Mouse (Mus musculus) limb, embryonic 11.5 days (tissue): ENCODE data around the gene Il17ra. TPM values are rescaled to one million over a fixed set of nuclear protein-coding genes. Genes with fewer than 3 reads are reported as not detected.
A peak's percentile ranks its signal among the peaks of the same experiment; 100 is the strongest.

ENCODE experiments used
- ATAC-seq: fragments of 200-750 bp; cut with Nextera tagmentation; 2 replicates; pipeline ENCODE4 v1.8.0; 2017; ENCODE audit warnings: low read depth; ENCODE audit not compliant: insufficient number of reproducible peaks, low FRiP score, low TSS enrichment
- DNase-seq: peaks from one replicate; pipeline ENCODE4 v3.0.0-alpha.2; 2015; ENCODE audit warnings: low spot score
- H3K27ac ChIP-seq: fragments of 300-500 bp; sonication (generic); replicated peaks from 2 replicates; pipeline ENCODE4 v1.5.1; 2014; ENCODE audit warnings: low read depth, mild to moderate bottlenecking, low read length
- H3K27me3 ChIP-seq: fragments of 300-500 bp; sonication (generic); 2 replicates; pipeline ENCODE4 v1.6.1; 2014; ENCODE audit warnings: mild to moderate bottlenecking, low read length, mixed read lengths; ENCODE audit not compliant: control insufficient read depth, insufficient read depth
- H3K36me3 ChIP-seq: fragments of 300-500 bp; sonication (generic); 2 replicates; pipeline ENCODE4 v1.6.1; 2014; ENCODE audit warnings: mild to moderate bottlenecking, low read length, moderate library complexity, mixed read lengths; ENCODE audit not compliant: control insufficient read depth, insufficient read depth
- H3K4me1 ChIP-seq: fragments of 300-500 bp; sonication (generic); 2 replicates; pipeline ENCODE4 v1.6.1; 2014; ENCODE audit warnings: low read length, mixed read lengths; ENCODE audit not compliant: control insufficient read depth, insufficient read depth
- H3K4me2 ChIP-seq: fragments of 300-500 bp; sonication (generic); 2 replicates; pipeline ENCODE4 v1.6.1; 2014; ENCODE audit warnings: low read depth, mild to moderate bottlenecking, moderate library complexity; ENCODE audit not compliant: severe bottlenecking
- H3K4me3 ChIP-seq: fragments of 300-500 bp; sonication (generic); 2 replicates; pipeline ENCODE4 v1.5.1; 2014; ENCODE audit warnings: low read depth, low read length
- H3K9ac ChIP-seq: fragments of 300-500 bp; sonication (generic); 2 replicates; pipeline ENCODE4 v1.6.1; 2014; ENCODE audit warnings: mild to moderate bottlenecking, low read length
- H3K9me3 ChIP-seq: fragments of 300-500 bp; sonication (generic); 2 replicates; pipeline ENCODE4 v1.6.1; 2016; ENCODE audit warnings: low read length; ENCODE audit not compliant: control insufficient read depth
- WGBS: fragments of 180-500 bp; shearing (Covaris S2); extraction: QIAGEN DNeasy Blood & Tissue Kit; methylation state at CpG from one replicate; pipeline ENCODE4 v1.1.7; 2014; 5-methylcytosine and 5-hydroxymethylcytosine counted together
- polyA plus RNA-seq: library from polyadenylated mRNA; unstranded; fragments of >200 nt; fragmentation: Nextera tagmentation; extraction: Ambion mirVana; gene quantifications from 2 replicates; pipeline ENCODE4 v1.2.1, GENCODE M21; 2014

The Il17ra gene
- 1.3 and 1.9 TPM in 2 replicates for polyA plus RNA-seq

DNA sequence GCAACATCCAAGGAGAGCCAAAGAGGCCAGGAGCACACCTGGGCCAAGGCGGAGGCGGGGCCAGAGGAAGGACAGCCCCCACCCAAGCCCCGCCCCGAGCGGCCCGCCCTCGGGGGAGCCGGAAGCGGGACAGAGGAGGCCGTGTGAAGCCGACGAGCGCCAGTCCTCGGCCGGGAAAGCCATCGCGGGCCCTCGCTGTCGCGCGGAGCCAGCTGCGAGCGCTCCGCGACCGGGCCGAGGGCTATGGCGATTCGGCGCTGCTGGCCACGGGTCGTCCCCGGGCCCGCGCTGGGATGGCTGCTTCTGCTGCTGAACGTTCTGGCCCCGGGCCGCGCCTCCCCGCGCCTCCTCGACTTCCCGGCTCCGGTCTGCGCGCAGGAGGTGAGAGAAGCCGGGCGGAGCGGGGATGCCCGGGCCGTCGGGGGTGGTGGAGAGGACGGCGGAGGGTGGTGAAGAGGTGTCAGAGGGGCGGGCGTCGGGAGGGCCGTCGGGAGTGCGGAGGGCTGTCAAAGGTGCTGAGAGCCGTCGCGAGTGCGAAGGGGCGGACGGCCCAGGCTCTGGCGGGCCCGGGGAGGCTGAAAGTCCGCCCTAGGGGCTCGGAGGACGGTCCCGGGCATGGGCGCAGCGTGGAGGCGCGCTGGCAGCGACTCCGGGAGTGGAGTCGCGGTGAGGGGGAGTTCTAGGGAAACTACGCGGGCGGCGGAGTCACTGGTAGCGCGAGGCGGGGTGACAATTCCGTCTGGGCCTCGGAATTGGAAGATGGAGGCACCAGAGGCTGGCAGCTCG is at the start of gene Il17ra:
Il17ra (plus strand) TSS at position 162 of the 786 bp plus-strand sequence.
- no peaks in the 10 kb centered on the region for H3K9me3 ChIP-seq
- peak; percentile 82 for DNase-seq
- WGBS: under 1% methylated on average over 82 of the region's 90 CpGs
- H3K4me3 ChIP-seq: peak within 1 kb of the TSS; percentile 54
- peak within 1 kb of the TSS; percentile 52; the same call in 1 of the 2 replicates for H3K9ac ChIP-seq
- peaks cover 7% of the 10 kb centered on the region; the same call in 1 of the 2 replicates for H3K4me1 ChIP-seq
- ATAC-seq: peak; percentile 64
- no peak within 1 kb of the TSS for H3K27ac ChIP-seq
- peaks cover 34% of the 10 kb centered on the region for H3K27me3 ChIP-seq
- peak within 1 kb of the TSS; percentile 68 for H3K4me2 ChIP-seq
- H3K36me3 ChIP-seq: no peaks in the 10 kb centered on the region

DNA sequence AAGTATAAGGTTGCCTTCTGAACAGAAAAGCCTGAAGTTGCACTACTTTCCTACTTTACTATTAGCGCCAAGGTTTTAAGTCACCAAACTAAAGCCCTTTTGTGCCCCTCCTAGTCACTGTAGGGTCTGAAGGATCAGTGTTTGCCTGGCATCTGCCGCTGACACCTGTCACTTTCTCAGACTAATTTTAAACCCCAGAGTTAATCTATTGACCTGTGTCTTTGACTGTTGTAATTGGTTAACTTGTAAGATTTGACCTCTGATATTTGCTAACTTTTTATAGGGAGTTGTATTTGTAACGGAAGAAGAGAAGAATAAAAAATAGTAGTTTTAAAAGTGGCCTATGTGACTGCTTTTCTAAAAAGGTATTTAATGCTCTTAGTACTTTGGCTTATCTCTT is 24.9 kb upstream of the Il17ra start:
- 91% methylated on average over 3 of the region's 3 CpGs for WGBS
- no peak overlapping the region for H3K4me3 ChIP-seq
- H3K4me1 ChIP-seq: no peaks in the 10 kb centered on the region
- no peak overlapping the region for H3K9ac ChIP-seq
- H3K27ac ChIP-seq: no peak overlapping the region
- no peak for DNase-seq
- peaks cover 11% of the 10 kb centered on the region for H3K36me3 ChIP-seq
- H3K9me3 ChIP-seq: no peaks in the 10 kb centered on the region
- H3K4me2 ChIP-seq: no peak overlapping the region
- no peaks in the 10 kb centered on the region for H3K27me3 ChIP-seq
- ATAC-seq: no peak

DNA sequence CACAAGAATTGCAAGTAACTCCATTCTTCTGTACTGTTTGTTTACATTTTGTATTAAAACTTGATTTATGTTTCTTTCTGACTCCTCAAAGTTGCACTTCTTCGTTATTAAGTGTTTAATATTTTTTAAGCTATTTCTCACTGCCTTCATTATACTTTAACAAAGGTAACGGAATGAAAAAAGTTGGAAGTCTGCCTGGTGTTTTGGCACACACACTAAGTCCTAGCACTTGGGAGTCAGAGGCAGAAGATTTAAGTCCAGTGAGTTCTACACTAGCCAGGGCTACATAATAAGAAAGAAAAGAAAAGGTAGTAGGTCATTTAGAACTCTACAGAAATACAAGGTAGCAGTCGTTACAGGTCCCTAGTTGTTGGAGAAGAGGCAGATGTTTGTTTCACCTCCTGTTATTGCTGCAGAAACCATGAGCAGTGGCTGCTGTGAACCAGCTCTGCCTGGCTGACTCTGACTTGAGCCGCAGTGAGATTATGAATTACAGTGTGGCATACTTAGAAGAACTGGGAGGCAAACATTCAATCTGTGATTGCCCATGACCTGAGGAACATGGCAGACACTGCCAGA is 20.8 kb upstream of the Il17ra start:
- ATAC-seq (no peak), DNase-seq (no peak)
- 93% methylated on average over 4 of the region's 4 CpGs for WGBS
- H3K4me1 ChIP-seq: no peaks in the 10 kb centered on the region
- no peaks in the 10 kb centered on the region for H3K9me3 ChIP-seq
- no peaks in the 10 kb centered on the region for H3K27me3 ChIP-seq
- H3K4me2 ChIP-seq: no peak overlapping the region
- no peak overlapping the region for H3K27ac ChIP-seq
- H3K9ac ChIP-seq: no peak overlapping the region
- no peak overlapping the region for H3K4me3 ChIP-seq
- peaks cover 7% of the 10 kb centered on the region for H3K36me3 ChIP-seq

DNA sequence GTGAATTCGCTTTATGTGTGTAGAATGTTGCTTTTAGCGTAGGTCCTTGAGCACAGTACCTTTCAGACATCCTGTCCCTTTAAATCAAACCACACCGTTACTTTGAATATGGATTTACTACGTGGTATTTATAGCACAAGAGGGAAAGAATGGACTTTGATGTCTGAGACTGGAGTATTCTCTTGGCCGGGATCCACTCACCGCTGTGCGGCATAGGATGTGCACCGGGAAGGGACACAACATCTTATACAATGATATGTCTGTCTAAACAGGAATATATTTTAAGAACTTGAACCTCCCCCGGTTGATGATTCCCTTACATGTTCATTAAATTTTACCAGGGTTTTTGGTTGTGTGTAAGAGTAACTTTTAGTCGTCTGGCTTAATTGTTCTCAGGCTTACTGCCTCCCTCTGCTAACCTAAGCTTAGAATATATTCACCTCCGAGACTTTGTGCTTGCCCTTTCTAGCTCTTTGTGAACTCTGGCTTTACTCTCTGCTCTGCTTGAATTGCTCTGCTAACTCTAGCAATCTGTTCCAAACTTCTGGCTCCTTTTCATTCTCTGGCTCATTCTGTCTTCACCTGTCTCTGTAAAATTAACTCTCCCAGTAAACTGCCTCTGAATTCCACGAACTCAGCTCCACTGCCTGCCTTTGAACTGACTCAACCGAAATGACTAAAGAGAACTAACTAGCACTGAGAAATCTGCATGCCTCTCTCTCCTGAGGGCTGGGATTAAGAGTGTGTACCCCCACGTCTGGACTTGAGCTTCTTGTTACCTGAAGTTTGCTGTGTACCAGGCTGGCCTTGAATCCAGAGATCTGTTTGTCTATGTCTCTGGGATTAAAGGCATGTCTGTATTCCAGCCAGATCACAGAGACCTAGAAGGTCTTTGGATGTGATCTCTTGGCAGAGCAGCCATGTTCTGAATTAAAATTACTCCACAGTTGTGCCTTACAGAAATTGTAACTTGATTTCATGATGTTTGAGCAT is 19.4 kb upstream of the Il17ra start:
- 84% methylated on average over 14 of the region's 14 CpGs for WGBS
- H3K36me3 ChIP-seq: peaks cover 7% of the 10 kb centered on the region
- no peaks in the 10 kb centered on the region for H3K27me3 ChIP-seq
- DNase-seq (no peak), ATAC-seq (no peak)
- H3K4me1 ChIP-seq: no peaks in the 10 kb centered on the region
- no peaks in the 10 kb centered on the region for H3K9me3 ChIP-seq
- no peak overlapping the region for H3K27ac ChIP-seq
- H3K9ac ChIP-seq: no peak overlapping the region
- no peak overlapping the region for H3K4me2 ChIP-seq
- H3K4me3 ChIP-seq: no peak overlapping the region

DNA sequence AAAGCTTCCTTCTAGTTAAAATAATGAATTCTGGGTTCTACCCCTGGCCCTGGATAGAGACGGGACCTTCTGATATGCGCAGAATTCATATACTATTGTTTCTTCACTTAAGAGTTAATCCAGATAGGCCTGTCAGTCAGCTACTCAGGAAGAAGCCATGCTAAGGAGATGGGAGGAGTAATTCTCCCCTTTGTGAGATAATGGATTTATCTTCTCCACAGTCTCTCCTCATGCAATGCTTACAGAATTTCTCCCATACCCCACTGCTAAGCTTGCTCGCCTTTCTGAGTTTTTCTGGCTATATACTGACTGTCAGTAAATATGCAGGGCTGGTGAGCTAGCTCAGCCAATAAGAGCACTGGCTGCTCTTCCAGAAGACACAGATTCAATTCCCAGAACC is 12.8 kb upstream of the Il17ra start:
- 82% methylated on average over 3 of the region's 3 CpGs for WGBS
- H3K27me3 ChIP-seq: no peaks in the 10 kb centered on the region
- no peak overlapping the region for H3K9ac ChIP-seq
- DNase-seq: no peak
- H3K4me3 ChIP-seq: no peak overlapping the region
- ATAC-seq: no peak
- H3K36me3 ChIP-seq: no peaks in the 10 kb centered on the region
- no peaks in the 10 kb centered on the region for H3K4me1 ChIP-seq
- no peak overlapping the region for H3K4me2 ChIP-seq
- no peaks in the 10 kb centered on the region for H3K9me3 ChIP-seq
- no peak overlapping the region for H3K27ac ChIP-seq

DNA sequence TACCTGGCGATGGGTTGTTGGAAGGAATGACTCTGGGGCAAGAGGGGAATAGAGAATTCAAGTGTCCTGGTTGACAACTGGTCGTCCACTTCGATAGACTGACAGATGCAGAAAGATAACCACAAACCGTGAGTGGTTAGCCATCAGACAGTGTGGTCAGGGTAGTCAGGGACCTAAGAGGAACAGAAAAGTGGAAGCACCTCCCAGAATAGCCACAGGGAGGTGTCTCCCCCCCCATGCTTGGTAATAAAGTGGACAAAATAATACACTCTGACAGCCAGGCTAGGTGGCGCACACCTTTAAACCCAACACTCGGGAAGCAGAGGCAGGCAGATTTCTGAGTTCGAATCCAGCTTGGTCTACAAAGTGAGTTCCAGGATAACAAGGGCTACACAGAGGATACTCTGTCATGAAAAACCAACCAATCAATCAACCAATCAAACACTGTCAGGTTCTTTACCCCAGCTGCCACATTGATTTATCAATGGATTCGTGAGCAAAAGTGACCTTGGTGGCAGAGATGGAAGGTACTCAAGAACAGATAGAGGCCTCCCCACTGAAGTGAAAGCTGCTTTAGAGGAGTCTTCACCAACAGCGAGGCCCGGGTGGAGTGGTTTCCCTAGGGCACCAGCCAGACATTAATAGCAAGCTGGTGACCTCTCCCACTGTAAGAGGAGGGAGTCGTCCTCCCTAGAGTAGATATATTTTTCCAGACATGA is 10.5 kb upstream of the Il17ra start:
- no peak for DNase-seq
- Histone ChIP-seq H3K27ac (no peak overlapping the region), H3K4me2 (no peak overlapping the region), H3K4me3 (no peak overlapping the region), H3K9me3 (no peaks in the 10 kb centered on the region), H3K27me3 (no peaks in the 10 kb centered on the region), H3K36me3 (no peaks in the 10 kb centered on the region), H3K4me1 (no peaks in the 10 kb centered on the region), H3K9ac (no peak overlapping the region)
- WGBS: 91% methylated on average over 11 of the region's 11 CpGs
- no peak for ATAC-seq

DNA sequence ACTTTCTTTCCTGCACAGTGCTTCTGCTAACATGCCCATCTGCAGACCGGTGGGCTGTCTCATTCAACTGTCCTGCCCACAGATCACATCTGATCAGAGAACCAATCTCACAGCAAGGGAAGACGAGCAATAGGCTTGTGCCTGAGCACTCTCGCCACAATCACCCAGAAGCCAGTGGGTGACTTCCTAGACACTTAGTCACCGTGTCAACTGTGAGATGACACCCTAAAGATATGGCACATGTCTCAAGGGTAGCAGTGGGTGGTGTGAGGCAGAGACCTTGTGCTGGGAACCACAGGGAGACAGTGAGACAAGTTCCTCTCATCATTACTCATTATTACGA is 10.0 kb upstream of the Il17ra start:
- no peaks in the 10 kb centered on the region for H3K4me1 ChIP-seq
- no peaks in the 10 kb centered on the region for H3K9me3 ChIP-seq
- H3K27ac ChIP-seq: no peak overlapping the region
- no peak overlapping the region for H3K4me2 ChIP-seq
- ATAC-seq (no peak), DNase-seq (no peak)
- WGBS: 86% methylated on average over 5 of the region's 5 CpGs
- no peaks in the 10 kb centered on the region for H3K27me3 ChIP-seq
- H3K36me3 ChIP-seq: no peaks in the 10 kb centered on the region
- H3K9ac ChIP-seq: no peak overlapping the region
- no peak overlapping the region for H3K4me3 ChIP-seq

DNA sequence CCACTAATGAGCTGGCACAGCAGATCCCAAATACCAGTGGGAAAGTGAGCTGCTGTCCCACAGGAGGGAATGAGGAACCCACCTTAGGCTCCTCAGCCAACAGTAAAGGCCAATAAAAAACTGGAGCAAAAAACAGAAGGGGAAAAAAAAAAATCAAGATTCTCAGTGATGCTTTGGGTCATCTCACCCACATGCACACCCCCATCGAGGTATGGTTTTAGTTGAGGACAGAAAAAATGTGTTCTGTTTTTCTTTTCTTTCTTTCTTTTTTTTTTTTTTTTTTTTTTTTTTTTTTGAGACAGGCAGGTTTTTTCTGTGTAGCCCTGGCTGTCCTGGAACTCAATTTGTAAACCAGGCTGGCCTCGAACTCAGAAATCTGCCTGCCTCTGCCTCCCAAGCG is 9.5 kb upstream of the Il17ra start:
- WGBS: 89% methylated on average over 3 of the region's 3 CpGs
- Histone ChIP-seq H3K27me3 (no peaks in the 10 kb centered on the region), H3K9me3 (no peaks in the 10 kb centered on the region), H3K4me2 (no peak overlapping the region), H3K36me3 (no peaks in the 10 kb centered on the region), H3K4me1 (no peaks in the 10 kb centered on the region), H3K27ac (no peak overlapping the region), H3K4me3 (no peak overlapping the region), H3K9ac (no peak overlapping the region)
- ATAC-seq (no peak), DNase-seq (no peak)
